21 mouse cellular contexts compared by ENCODE assay signal in genomic region chr7:122813724-122814123, GRCm38 (mm10).
DNase-seq lines count a peak whose midpoint lies in the region; ATAC-seq and TF ChIP-seq lines count a peak whose summit lies in the region.
"Had no signal": no experiment of that assay in that cellular context is flagged by ENCODE, and none has a peak within 500 bp of the region (broad histone marks: within the 10 kb centered on the region; RNA-seq: fewer than 3 reads in every experiment).

No protein-coding gene starts in this region.

- H3K9ac ChIP-seq in lung, postnatal 0 days (replicated peaks; ENCODE audit: low read depth): no peak overlapping the region
- H3K9ac ChIP-seq: forebrain, embryonic 13.5 days; forebrain, postnatal 0 days; heart, embryonic 13.5 days; hindbrain, embryonic 13.5 days had no signal

- no peak for TF ChIP-seq CTCF in lung, postnatal 0 days (IDR thresholded peaks at IDR 0.05)
- no peak for TF ChIP-seq CTCF in spleen, adult 2 months (IDR thresholded peaks at IDR 0.05; ENCODE audit: extremely low read depth, insufficient read depth, insufficient read length, insufficient replicate concordance)

- DNase-seq in lung, postnatal 10 days: peak; percentile 29
- no peak for DNase-seq in lung, postnatal 0 days (ENCODE audit: low spot score)
- DNase-seq in spleen, adult 2 months (ENCODE audit: low read depth in 1 of 2, low spot score in 2 of 2): peak in 1 of 2 experiments; percentile 15
- no peak for DNase-seq in spleen, postnatal 4 days (ENCODE audit: low spot score in 2 of 2)
- DNase-seq in splenic B cell, adult 2 months (ENCODE audit: low read depth, low spot score): peak; percentile 47
- no peak for DNase-seq in right cerebral cortex, postnatal 10 days (ENCODE audit: low spot score in 2 of 2)
- no peak for DNase-seq in frontal cortex, postnatal 10 days (ENCODE audit: low spot score in 2 of 2)
- DNase-seq: adrenal gland, adult 2 months; adrenal gland, postnatal 25 days; cerebellum, adult 18-20 months; cerebellum, adult 9-11 months; cerebellum, postnatal 36 days; forebrain, postnatal 0 days; gastrocnemius, postnatal 36 days; heart, adult 11 months; heart, postnatal 36 days had no signal

- H3K4me2 ChIP-seq in lung, postnatal 0 days (replicated peaks; ENCODE audit: low read depth, low read length): no peak overlapping the region
- H3K4me2 ChIP-seq: forebrain, embryonic 13.5 days; heart, embryonic 13.5 days; hindbrain, embryonic 13.5 days had no signal

- no peak for TF ChIP-seq POLR2A in spleen, adult 2 months (IDR thresholded peaks at IDR 0.05; ENCODE audit: low read depth, low read length)

- no peaks in the 10 kb centered on the region for H3K27me3 ChIP-seq in lung, postnatal 0 days (replicated peaks; ENCODE audit: insufficient read depth, low read length)
- no peaks in the 10 kb centered on the region for H3K27me3 ChIP-seq in spleen, adult 2 months (ENCODE audit: control insufficient read depth, insufficient read depth, low read length)
- no peaks in the 10 kb centered on the region for H3K27me3 ChIP-seq in splenic B cell, adult 2 months (ENCODE audit: control insufficient read depth, insufficient read depth, low read length, poor library complexity, severe bottlenecking)
- H3K27me3 ChIP-seq: forebrain, embryonic 13.5 days; heart, embryonic 13.5 days; hindbrain, embryonic 13.5 days had no signal

- no peak overlapping the region for H3K27ac ChIP-seq in lung, postnatal 0 days (ENCODE audit: low read length)
- H3K27ac ChIP-seq in spleen, adult 2 months (ENCODE audit: insufficient read depth, low read length): 0 out of 2 replicates have a peak overlapping the region, but pooled peaks have one; percentile 5
- H3K27ac ChIP-seq: embryonic facial prominence, embryonic 10.5 days; forebrain, embryonic 13.5 days; heart, embryonic 13.5 days; hindbrain, embryonic 13.5 days had no signal

- 42% methylated on average over 1 of the region's 1 CpGs for WGBS in lung, postnatal 0 days
- 5% methylated on average over 1 of the region's 1 CpGs for WGBS in spleen, adult 2 months

- ATAC-seq in lung, postnatal 0 days: no peak
- ATAC-seq in hematopoietic stem cell, adult 5-6 weeks (replicated peaks in 1 of 2; ENCODE audit: insufficient read depth in 1 of 2, low FRiP score in 2 of 2, low TSS enrichment in 1 of 2, low read depth in 1 of 2, poor library complexity in 2 of 2, severe bottlenecking in 2 of 2): peak; percentile 56 to 80; a peak in 3 of 4 replicates
- ATAC-seq: forebrain, embryonic 13.5 days; forebrain, postnatal 0 days had no signal

- no peaks in the 10 kb centered on the region for H3K9me3 ChIP-seq in lung, postnatal 0 days (ENCODE audit: low read length)
- H3K9me3 ChIP-seq: embryonic facial prominence, embryonic 10.5 days; forebrain, embryonic 13.5 days; heart, embryonic 13.5 days; hindbrain, embryonic 13.5 days had no signal

- no peak for TF ChIP-seq EP300 in lung, postnatal 0 days (IDR thresholded peaks at IDR 0.05)

- H3K36me3 ChIP-seq in lung, postnatal 0 days (ENCODE audit: insufficient read depth, low read length): no peaks in the 10 kb centered on the region
- H3K36me3 ChIP-seq in spleen, adult 2 months (ENCODE audit: control insufficient read depth, insufficient read depth, low read length): no peaks in the 10 kb centered on the region
- H3K36me3 ChIP-seq in splenic B cell, adult 2 months (ENCODE audit: control insufficient read depth, insufficient read depth, low read length, poor library complexity, severe bottlenecking): no peaks in the 10 kb centered on the region
- H3K36me3 ChIP-seq: embryonic facial prominence, embryonic 10.5 days; heart, embryonic 13.5 days; hindbrain, embryonic 13.5 days had no signal

- no peak overlapping the region for H3K4me3 ChIP-seq in lung, postnatal 0 days (ENCODE audit: low read depth, low read length)
- H3K4me3 ChIP-seq in spleen, adult 2 months (ENCODE audit: extremely low read depth, insufficient read depth, insufficient read length): no peak overlapping the region
- H3K4me3 ChIP-seq: embryonic facial prominence, embryonic 10.5 days; forebrain, embryonic 13.5 days; heart, embryonic 13.5 days; hindbrain, embryonic 13.5 days had no signal

- H3K4me1 ChIP-seq in lung, postnatal 0 days (ENCODE audit: insufficient read depth, low read depth, low read length): no peaks in the 10 kb centered on the region
- H3K4me1 ChIP-seq in spleen, adult 2 months (ENCODE audit: control insufficient read depth, insufficient read depth, insufficient read length): peaks cover 21% of the 10 kb centered on the region; the same call in 1 of the 2 replicates
- H3K4me1 ChIP-seq: embryonic facial prominence, embryonic 10.5 days; forebrain, embryonic 13.5 days; hindbrain, embryonic 13.5 days had no signal

Comparison
In these comparisons a context has a peak if more than half of its experiments do, and no peak if none do; other contexts are left out.
1. DNase-seq: peak in lung, postnatal 10 days (single experiment) and splenic B cell, adult 2 months (single experiment); none in lung, postnatal 0 days (single experiment), spleen, postnatal 4 days (0 of 2), right cerebral cortex, postnatal 10 days (0 of 2) and frontal cortex, postnatal 10 days (0 of 2).